Mouse (Mus musculus) CH12.LX (cell line): Measurements from ENCODE around the gene Arcn1. TPM values are rescaled to one million over a fixed set of nuclear protein-coding genes. Genes with fewer than 3 reads are reported as not detected.

Source experiments
- DNase-seq: peaks from one replicate; pipeline ENCODE4 v3.0.0-alpha.2; 2013; ENCODE audit errors: extremely low read depth
- H3K27ac ChIP-seq: 2 replicates; pipeline ENCODE4 v1.5.1; 2012; ENCODE audit warnings: low read depth, mild to moderate bottlenecking, control low read depth, moderate library complexity; ENCODE audit not compliant: insufficient read depth
- H3K27me3 ChIP-seq: replicated peaks from 2 replicates; pipeline ENCODE3; 2012; ENCODE audit warnings: inconsistent platforms
- H3K36me3 ChIP-seq, 2 experiments: replicated peaks in 1 of 2; 2 replicates each; pipeline versions ENCODE3 to v1.6.1; 2012; ENCODE audit warnings: inconsistent platforms in 1 of 2, low read length in 1 of 2, mild to moderate bottlenecking in 1 of 2, mixed read lengths in 1 of 2, moderate library complexity in 1 of 2; ENCODE audit not compliant: control insufficient read depth in 1 of 2, insufficient read depth in 1 of 2
- H3K4me1 ChIP-seq, 2 experiments: 2 replicates each; pipeline ENCODE4 v1.6.1; 2012; ENCODE audit warnings: inconsistent platforms in 1 of 2, moderate library complexity in 1 of 2; ENCODE audit not compliant: insufficient read depth in 2 of 2, control insufficient read depth in 1 of 2
- H3K4me2 ChIP-seq: 2 replicates; pipeline ENCODE4 v1.6.1; 2012; ENCODE audit warnings: low read depth, mild to moderate bottlenecking, control low read depth; ENCODE audit not compliant: poor library complexity, insufficient read depth, severe bottlenecking
- H3K4me3 ChIP-seq, 3 experiments: fragments of 150-350 bp in 1 of 3; sonication (generic) in 1 of 3; replicated peaks in 1 of 3; 2 replicates each; pipeline versions ENCODE3 to v1.5.1; 2011 to 2012; ENCODE audit warnings: low read depth in 2 of 3, low read length in 2 of 3, mild to moderate bottlenecking in 2 of 3, moderate library complexity in 2 of 3, control low read depth in 1 of 3, improper control_type of control experiment in 1 of 3, inconsistent platforms in 1 of 3, mixed read lengths in 1 of 3; ENCODE audit not compliant: poor library complexity in 1 of 3
- H3K79me2 ChIP-seq: replicated peaks from 2 replicates; pipeline ENCODE4 v1.6.1; 2012; ENCODE audit warnings: mild to moderate bottlenecking, moderate library complexity; ENCODE audit not compliant: control insufficient read depth, poor library complexity, insufficient read depth, severe bottlenecking; ENCODE audit errors: extremely low read depth
- H3K9ac ChIP-seq: 2 replicates; pipeline ENCODE4 v1.6.1; 2012; ENCODE audit warnings: low read depth, mild to moderate bottlenecking, control low read depth, moderate library complexity; ENCODE audit not compliant: insufficient read depth
- H3K9me3 ChIP-seq: replicated peaks from 2 replicates; pipeline ENCODE3; 2012; ENCODE audit warnings: low read length, inconsistent platforms, mixed read lengths
- BHLHE40 ChIP-seq: IDR thresholded peaks from 2 replicates; pipeline ENCODE4 v1.6.1; 2011; ENCODE audit warnings: mild to moderate bottlenecking, low read depth, low read length, improper control_type of control experiment
- CHD1 ChIP-seq: IDR thresholded peaks from 2 replicates; pipeline ENCODE4 v1.6.1; 2012; ENCODE audit warnings: low read depth, low read length, improper control_type of control experiment, inconsistent platforms
- CHD2 ChIP-seq: IDR thresholded peaks from 2 replicates; pipeline ENCODE4 v1.6.1; 2011; ENCODE audit warnings: low read length, improper control_type of control experiment
- CTCF ChIP-seq, 2 experiments: IDR thresholded peaks in 1 of 2; conservative IDR thresholded peaks in 1 of 2; 2 replicates each; pipeline ENCODE4 v1.5.1; 2011 to 2012; ENCODE audit warnings: low read depth in 2 of 2, low read length in 2 of 2, improper control_type of control experiment in 1 of 2, inconsistent platforms in 1 of 2, mild to moderate bottlenecking in 1 of 2, moderate library complexity in 1 of 2
- ELF1 ChIP-seq: IDR thresholded peaks from 2 replicates; pipeline ENCODE4 v1.6.1; 2014; ENCODE audit warnings: low read depth, mild to moderate bottlenecking, inconsistent platforms, low read length, improper control_type of control experiment
- EP300 ChIP-seq: IDR thresholded peaks from 2 replicates; pipeline ENCODE4 v1.6.1; 2011; ENCODE audit warnings: low read length, improper control_type of control experiment
- ETS1 ChIP-seq: conservative IDR thresholded peaks from 2 replicates; pipeline ENCODE4 v1.6.1; 2012; ENCODE audit warnings: low read depth, mild to moderate bottlenecking, inconsistent platforms, low read length, improper control_type of control experiment, moderate library complexity
- GABPA ChIP-seq: IDR thresholded peaks from 2 replicates; pipeline ENCODE4 v1.6.1; 2012; ENCODE audit warnings: low read depth, low read length, improper control_type of control experiment, inconsistent platforms; ENCODE audit not compliant: insufficient replicate concordance
- HCFC1 ChIP-seq: IDR thresholded peaks from 2 replicates; pipeline ENCODE4 v1.6.1; 2012; ENCODE audit warnings: low read depth, mild to moderate bottlenecking, inconsistent platforms, low read length, improper control_type of control experiment
- JUND ChIP-seq: conservative IDR thresholded peaks from 2 replicates; pipeline ENCODE4 v1.6.1; 2011; ENCODE audit warnings: low read depth, low read length, improper control_type of control experiment
- KAT2A ChIP-seq: IDR thresholded peaks from 2 replicates; pipeline ENCODE4 v1.6.1; 2012; ENCODE audit warnings: low read length, improper control_type of control experiment, inconsistent platforms; ENCODE audit not compliant: insufficient replicate concordance
- MAX ChIP-seq: IDR thresholded peaks from 2 replicates; pipeline ENCODE4 v1.6.1; 2011; ENCODE audit warnings: low read length, improper control_type of control experiment
- MAZ ChIP-seq: IDR thresholded peaks from 2 replicates; pipeline ENCODE4 v1.6.1; 2012; ENCODE audit warnings: low read depth, mild to moderate bottlenecking, inconsistent platforms, low read length, improper control_type of control experiment, moderate library complexity
- MXI1 ChIP-seq: IDR thresholded peaks from 2 replicates; pipeline ENCODE4 v1.6.1; 2011; ENCODE audit warnings: mild to moderate bottlenecking, low read depth, low read length, improper control_type of control experiment
- MYC ChIP-seq: IDR thresholded peaks from 2 replicates; pipeline ENCODE4 v1.6.1; 2011; ENCODE audit warnings: low read depth, mild to moderate bottlenecking, improper control_type of control experiment, low read length
- NELFE ChIP-seq: IDR thresholded peaks from 2 replicates; pipeline ENCODE4 v1.6.1; 2011; ENCODE audit warnings: low read depth, low read length, improper control_type of control experiment
- NRF1 ChIP-seq: IDR thresholded peaks from 2 replicates; pipeline ENCODE4 v1.6.1; 2014; ENCODE audit warnings: low read depth, mild to moderate bottlenecking, inconsistent platforms, low read length, improper control_type of control experiment, moderate library complexity
- PAX5 ChIP-seq: IDR thresholded peaks from 2 replicates; pipeline ENCODE4 v1.6.1; 2012; ENCODE audit warnings: low read length, inconsistent platforms, mixed read lengths
- POLR2A ChIP-seq: IDR thresholded peaks from 2 replicates; pipeline ENCODE4 v1.6.1; 2011; ENCODE audit warnings: low read depth, mild to moderate bottlenecking, improper control_type of control experiment, low read length
- POLR2AphosphoS2 ChIP-seq: IDR thresholded peaks from 2 replicates; pipeline ENCODE4 v1.6.1; 2011; ENCODE audit warnings: low read depth, low read length, improper control_type of control experiment
- RAD21 ChIP-seq: IDR thresholded peaks from 2 replicates; pipeline ENCODE4 v1.6.1; 2011; ENCODE audit warnings: low read depth, mild to moderate bottlenecking, low read length, improper control_type of control experiment, moderate library complexity
- RCOR1 ChIP-seq: conservative IDR thresholded peaks from 2 replicates; pipeline ENCODE4 v1.6.1; 2012; ENCODE audit warnings: low read depth, mild to moderate bottlenecking, inconsistent platforms, low read length, improper control_type of control experiment
- SIN3A ChIP-seq: IDR thresholded peaks from 2 replicates; pipeline ENCODE4 v1.6.1; 2012; ENCODE audit warnings: low read length, improper control_type of control experiment, inconsistent platforms
- TBP ChIP-seq: conservative IDR thresholded peaks from 2 replicates; pipeline ENCODE4 v1.6.1; 2011; ENCODE audit warnings: low read depth, low read length, improper control_type of control experiment
- TCF12 ChIP-seq: IDR thresholded peaks from 2 replicates; pipeline ENCODE4 v1.6.1; 2014; ENCODE audit warnings: low read depth, mild to moderate bottlenecking, inconsistent platforms, low read length, improper control_type of control experiment
- UBTF ChIP-seq: IDR thresholded peaks from 2 replicates; pipeline ENCODE4 v1.6.1; 2012; ENCODE audit warnings: low read depth, mild to moderate bottlenecking, inconsistent platforms, low read length, improper control_type of control experiment, moderate library complexity
- USF2 ChIP-seq: conservative IDR thresholded peaks from 2 replicates; pipeline ENCODE4 v1.6.1; 2011; ENCODE audit warnings: low read depth, low read length, improper control_type of control experiment
- ZMIZ1 ChIP-seq: IDR thresholded peaks from 2 replicates; pipeline ENCODE4 v1.6.1; 2012; ENCODE audit warnings: low read depth, mild to moderate bottlenecking, inconsistent platforms, low read length, improper control_type of control experiment
- ZNF384 ChIP-seq: IDR thresholded peaks from 2 replicates; pipeline ENCODE4 v1.6.1; 2012; ENCODE audit warnings: low read depth, low read length, improper control_type of control experiment, inconsistent platforms
- dilution Hi-C: fragments of 300-500 bp; cut with MboI; formaldehyde crosslinking; loops from 2 replicates; pipeline ENCODE4 v1.14.3; 2020; ENCODE audit warnings: low sequenced_read_pairs; ENCODE audit not compliant: extremely low pct_unique_long_range_greater_than_20kb, extremely low pct_ligation_motif_present
- in situ Hi-C: fragments of 300-500 bp; cut with MboI; formaldehyde crosslinking; loops from 3 replicates; pipeline ENCODE4 v1.14.3; 2019; ENCODE audit warnings: low sequenced_read_pairs, low pct_ligation_motif_present, low pct_unique_long_range_greater_than_20kb, mixed read lengths
- polyA plus RNA-seq: library from polyadenylated mRNA; unstranded; fragments of >175 nt; gene quantifications from 2 replicates; pipeline ENCODE4 v1.2.1, GENCODE M21; 2012; ENCODE audit warnings: low read depth; ENCODE audit not compliant: insufficient read length
- total RNA-seq, 2 experiments: library from RNA; depleted of rRNA; stranded (reverse); fragments of 300-350 nt in 1 of 2; fragments of >200 nt in 1 of 2; gene quantifications; 2 replicates each; pipeline ENCODE4 v1.2.3; 2012 to 2014

Gene Arcn1
- total RNA-seq (2012; rRNA removed) (79.4 and 95.2 TPM in 2 replicates), total RNA-seq (2014; rRNA removed) (145 and 150 TPM in 2 replicates), polyA plus RNA-seq (127 and 146 TPM in 2 replicates)

DNA sequence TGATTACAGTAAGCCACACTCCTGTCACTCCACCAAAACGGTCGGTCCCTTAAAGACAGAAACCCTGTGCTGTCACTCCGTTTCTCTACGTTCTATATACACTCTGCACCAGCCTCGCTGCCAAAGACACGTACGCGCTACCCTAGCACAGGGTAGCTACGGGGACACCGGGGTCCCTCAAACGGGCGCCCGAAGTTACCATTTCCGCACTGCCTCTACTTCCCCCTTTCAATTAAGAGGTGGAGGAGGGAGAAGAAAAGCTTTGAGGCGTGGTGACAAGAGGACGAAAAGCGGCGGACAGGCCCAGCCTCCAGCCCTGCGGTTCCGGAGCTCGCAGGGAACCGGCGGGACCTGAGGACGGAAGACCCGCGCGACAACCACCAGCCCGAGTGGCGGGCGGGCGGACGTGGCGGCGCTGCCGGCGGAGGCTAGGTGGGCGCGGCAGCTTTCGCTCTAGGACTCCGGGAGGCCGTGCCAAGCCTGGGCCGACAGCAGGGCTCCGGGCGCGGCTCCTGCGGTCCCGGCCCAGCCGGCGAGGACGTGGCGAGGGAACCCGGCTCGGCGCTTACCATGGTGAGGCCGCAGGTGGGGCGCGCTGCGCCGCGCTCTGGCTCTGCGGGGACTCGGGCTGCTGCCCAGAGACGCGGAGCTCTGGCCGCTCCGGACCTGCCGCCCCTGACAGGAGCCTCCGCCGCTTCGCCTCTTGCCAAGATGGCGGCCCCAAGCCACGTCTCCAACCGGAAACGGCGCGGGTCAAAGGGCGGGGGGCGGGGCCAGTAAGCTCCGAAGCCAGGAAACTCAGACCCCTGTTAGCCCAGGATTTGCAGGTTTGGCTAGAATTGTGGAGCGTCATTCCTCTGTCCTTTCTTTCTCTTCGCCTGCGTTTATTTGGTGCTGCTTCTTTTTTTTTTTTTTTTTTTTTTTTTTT, at the start of gene Arcn1, which contains the start of gene Ift46:
Gene Arcn1, minus strand, starts transcription at position 745 of the 928 bp plus-strand sequence.
Gene Ift46, plus strand, starts transcription at position 808 of the 928 bp plus-strand sequence.
- DNase-seq = peak; percentile 87
- Histone ChIP-seq H3K27me3 (no peaks in the 10 kb centered on the region), H3K79me2 (peaks cover 49% of the 10 kb centered on the region), H3K9ac (peak within 1 kb of the TSS; percentile 85), H3K9me3 (no peaks in the 10 kb centered on the region), H3K27ac (peak within 1 kb of the TSS; percentile 52), H3K4me3 (peak within 1 kb of the TSS; percentile 86 to 99 (median 98)), H3K4me1 (peaks cover 2 to 54% of the 10 kb centered on the region in 2 experiments; a peak in 3 of 4 replicates), H3K36me3 (peaks cover 2 to 15% of the 10 kb centered on the region in 2 experiments), H3K4me2 (peak within 1 kb of the TSS; percentile 69; the same call in 1 of the 2 replicates)
- in situ Hi-C loops (no loop called here), dilution Hi-C loops (no loop called here)
- TF ChIP-seq TCF12 (peak; percentile 54; the same call in 1 of the 2 replicates), EP300 (no peak), GABPA (no peak), MYC (peak; percentile 74; the same call in 1 of the 2 replicates), BHLHE40 (no peak), CTCF (conservative IDR thresholded peaks at IDR 0.05 in 1 of 2, IDR thresholded peaks at IDR 0.05 in 1 of 2; ENCODE audit: low read depth in 2 of 2, low read length in 2 of 2) (no peak), CHD1 (peak; percentile 71; the same call in 1 of the 2 replicates), MAZ (no peak), TBP (0 out of 2 replicates have a peak, but pooled peaks have one; percentile 60), ELF1 (peak; percentile 82), POLR2AphosphoS2 (no peak), SIN3A (peak; percentile 62), NRF1 (peak; percentile 53), NELFE (peak; percentile 78), PAX5 (no peak), MAX (peak; percentile 48; the same call in 1 of the 2 replicates), CHD2 (peak; percentile 74), MXI1 (peak; percentile 63; the same call in 1 of the 2 replicates), JUND (no peak), KAT2A (peak; percentile 62; the same call in 1 of the 2 replicates), RAD21 (no peak), ZNF384 (peak; percentile 63; the same call in 1 of the 2 replicates), UBTF (peak; percentile 89; the same call in 1 of the 2 replicates), POLR2A (peak; percentile 81), USF2 (no peak), ZMIZ1 (peak; percentile 49; the same call in 1 of the 2 replicates), ETS1 (no peak), HCFC1 (peak; percentile 79), RCOR1 (no peak)
